Mouse (Mus musculus) liver, adult 10 weeks (tissue): ENCODE measurements around the gene Zc3hav1l. TPM values are rescaled to one million over a fixed set of nuclear protein-coding genes. Genes with fewer than 3 reads are reported as not detected.

Experiments used
- polyA plus RNA-seq: library from polyadenylated mRNA; stranded (reverse); fragments of 350-450 nt; fragmentation: Illumina TruSeq; extraction: RNeasy Lipid Tissue Mini Kit (QIAGEN cat#74804); gene quantifications from one replicate; pipeline ENCODE4 v1.2.3, GENCODE M21; 2014; ENCODE audit warnings: low read depth, low replicate concordance

The Zc3hav1l gene
- polyA plus RNA-seq: 0.34 TPM

DNA sequence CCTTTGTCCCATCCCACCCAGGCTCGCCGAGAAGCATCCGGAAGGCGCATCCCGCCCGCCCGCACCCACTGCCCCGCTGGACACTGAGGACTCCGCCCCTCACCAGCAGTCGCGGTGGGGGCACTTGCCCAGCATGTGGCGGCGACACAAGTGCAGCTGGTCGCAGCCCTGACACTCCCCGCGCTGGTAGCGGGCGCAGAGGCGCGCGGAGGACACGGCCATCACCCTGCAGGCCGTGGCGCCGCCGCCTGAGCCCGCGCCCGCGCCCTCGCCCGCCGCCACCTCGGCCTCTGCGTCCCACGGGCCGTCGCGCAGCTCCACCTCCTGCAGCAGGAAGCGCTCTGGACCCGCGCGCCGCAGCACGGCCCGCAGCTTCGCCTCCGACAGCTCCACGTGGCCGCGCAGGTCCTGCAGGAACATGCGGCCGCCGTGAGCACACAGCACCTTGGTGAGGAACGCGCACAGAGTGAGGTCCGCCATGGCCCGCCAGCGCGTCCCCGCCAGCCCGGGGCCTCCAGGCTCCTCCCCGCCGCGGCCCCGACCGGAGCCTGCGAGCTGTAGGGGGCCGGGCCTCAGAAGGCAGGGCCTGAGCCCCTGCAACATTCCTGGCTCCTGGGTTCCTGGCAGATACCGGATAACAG, at the start of gene Zc3hav1l:
TSS of gene Zc3hav1l (minus strand) at position 499 of the 641 bp plus-strand sequence.

GRCm38 (mm10) chr6:38253736-38254641, 45.1 kb downstream of the Zc3hav1l start, which contains the start of gene D630045J12Rik:
TSS of gene D630045J12Rik (minus strand) at chr6:38254009.

Other genes starting within 250 kb of the Zc3hav1l start
- gene Tmem213, start 190.0 kb downstream of the Zc3hav1l start, polyA plus RNA-seq: not detected
- gene Atp6v0a4, start 174.7 kb downstream of the Zc3hav1l start, polyA plus RNA-seq: 0.16 TPM
- 0.64 TPM for gene D630045J12Rik, start 45.2 kb downstream of the Zc3hav1l start, polyA plus RNA-seq
- gene Zc3hav1, start 55.3 kb upstream of the Zc3hav1l start, polyA plus RNA-seq: 40.3 TPM
- 0.50 TPM for gene Ttc26, start 82.2 kb upstream of the Zc3hav1l start, polyA plus RNA-seq
- 10.8 TPM for gene Ubn2, start 134.7 kb upstream of the Zc3hav1l start, polyA plus RNA-seq
- 1.9 TPM for gene Fmc1, start 234.2 kb upstream of the Zc3hav1l start, polyA plus RNA-seq